Mouse (Mus musculus) urinary bladder, postnatal 10 days (tissue): ENCODE measurements around the gene Nyap1.

ENCODE experiments used
- DNase-seq: peaks from one replicate; pipeline ENCODE4 v3.0.0; 2022; ENCODE audit warnings: low spot score

Gene Nyap1

DNA sequence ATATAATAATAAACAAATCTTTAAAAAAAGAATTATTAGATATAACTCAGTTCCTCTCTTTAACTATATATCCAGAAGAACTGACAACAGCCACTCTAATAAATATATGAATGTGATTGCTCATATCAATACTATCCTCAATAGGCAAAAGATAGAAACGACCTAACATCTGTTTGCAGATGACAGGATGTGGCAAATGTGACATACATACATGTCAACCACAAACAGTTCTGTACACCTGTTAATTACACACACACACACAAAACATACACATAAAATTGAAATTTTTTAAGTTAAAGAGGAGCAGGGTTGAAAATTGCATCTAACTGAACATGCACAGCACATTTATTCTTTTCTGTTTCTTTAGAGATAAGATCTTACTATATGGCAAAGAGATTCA lies 49.5 kb downstream of the Nyap1 start:
- DNase-seq, result no peak

DNA sequence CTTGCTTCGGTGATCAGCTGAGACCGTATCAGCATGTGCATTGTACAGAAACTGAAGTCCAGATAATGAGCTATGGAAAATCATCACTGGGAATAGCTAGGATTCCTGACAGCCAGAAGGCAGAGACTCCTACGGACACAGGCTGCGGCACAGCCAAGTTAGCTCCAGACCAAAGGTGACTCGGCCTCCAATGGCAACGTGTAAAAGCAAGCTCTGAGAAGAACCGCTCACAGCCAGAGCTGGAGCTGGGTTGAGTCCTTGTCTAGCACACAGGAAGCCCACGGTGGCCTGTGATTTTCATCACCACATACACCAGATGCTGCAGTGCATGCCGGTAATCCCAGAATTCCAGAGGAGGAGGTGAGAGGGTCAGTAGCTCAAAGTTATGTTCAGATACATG lies 50.9 kb downstream of the Nyap1 start:
- no peak for DNase-seq

DNA sequence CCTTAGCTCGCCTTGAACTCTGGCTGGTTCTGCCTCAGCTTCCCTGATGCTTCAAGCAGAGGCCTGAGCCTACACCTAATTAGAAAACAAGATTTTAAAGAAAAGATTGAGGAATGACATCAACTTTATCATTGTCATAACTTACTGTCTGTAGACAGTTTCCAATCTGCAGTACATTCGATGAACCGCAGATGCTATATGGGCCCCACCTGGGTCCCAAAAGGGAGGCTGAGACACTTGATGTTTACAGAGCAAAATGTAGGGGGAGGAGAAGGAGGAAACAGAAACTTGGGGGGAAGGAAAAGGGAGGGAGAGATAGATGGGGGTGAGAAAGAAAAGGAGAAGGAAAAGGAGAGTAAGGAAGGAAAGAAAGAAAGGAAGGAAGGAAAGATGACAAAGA lies 51.4 kb downstream of the Nyap1 start:
- DNase-seq, result no peak

DNA sequence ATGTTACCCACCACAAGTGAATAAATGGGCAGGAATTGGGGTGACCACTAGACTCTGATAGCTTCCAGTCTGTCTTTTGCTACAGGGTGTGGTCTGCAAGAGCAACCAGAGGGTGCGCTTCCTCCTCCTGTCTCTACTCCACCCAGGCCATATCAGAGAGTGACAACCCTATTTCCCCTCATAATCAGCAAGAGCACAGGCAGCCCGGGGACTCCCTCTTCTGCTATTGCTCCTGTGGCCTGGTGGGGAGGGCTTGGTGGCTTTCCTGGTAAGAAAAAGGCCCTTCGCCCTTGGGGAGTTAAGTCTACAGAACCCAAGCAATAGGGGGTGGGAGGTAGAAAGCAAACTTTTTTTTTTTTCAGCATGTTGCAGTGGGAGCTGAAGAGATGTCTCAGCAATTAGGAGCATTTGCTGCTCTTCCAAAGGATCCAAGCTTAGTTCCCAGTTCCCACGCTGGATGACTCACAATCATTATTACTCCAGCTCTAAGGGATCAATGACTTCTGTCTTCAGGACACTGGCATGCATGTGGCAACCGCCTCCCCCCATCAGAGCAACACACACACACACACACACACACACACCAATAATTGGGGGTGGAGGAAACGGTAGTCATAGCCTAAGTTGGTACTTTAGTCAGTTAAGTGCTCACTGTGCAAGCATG lies 55.1 kb downstream of the Nyap1 start:
- no peak for DNase-seq

DNA sequence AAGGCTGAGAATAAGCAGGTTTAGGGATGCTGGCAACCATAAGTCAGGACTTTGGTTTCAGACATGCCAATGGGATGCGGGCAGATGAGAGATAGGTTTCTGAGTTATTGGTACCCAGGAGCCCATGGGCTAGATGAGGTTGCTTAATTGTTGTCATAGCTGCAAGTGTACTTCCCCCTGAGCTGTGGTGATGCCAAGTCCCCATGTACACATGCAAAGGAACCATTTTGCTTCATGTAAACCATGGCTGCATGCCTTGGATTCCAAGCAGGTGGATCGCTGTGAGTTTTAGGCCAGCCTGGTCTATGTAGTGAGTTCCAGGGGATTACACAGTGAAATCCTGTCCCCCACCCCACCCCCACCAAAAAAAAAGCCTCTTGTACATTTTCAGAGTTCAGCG lies 55.8 kb downstream of the Nyap1 start:
- no peak for DNase-seq

DNA sequence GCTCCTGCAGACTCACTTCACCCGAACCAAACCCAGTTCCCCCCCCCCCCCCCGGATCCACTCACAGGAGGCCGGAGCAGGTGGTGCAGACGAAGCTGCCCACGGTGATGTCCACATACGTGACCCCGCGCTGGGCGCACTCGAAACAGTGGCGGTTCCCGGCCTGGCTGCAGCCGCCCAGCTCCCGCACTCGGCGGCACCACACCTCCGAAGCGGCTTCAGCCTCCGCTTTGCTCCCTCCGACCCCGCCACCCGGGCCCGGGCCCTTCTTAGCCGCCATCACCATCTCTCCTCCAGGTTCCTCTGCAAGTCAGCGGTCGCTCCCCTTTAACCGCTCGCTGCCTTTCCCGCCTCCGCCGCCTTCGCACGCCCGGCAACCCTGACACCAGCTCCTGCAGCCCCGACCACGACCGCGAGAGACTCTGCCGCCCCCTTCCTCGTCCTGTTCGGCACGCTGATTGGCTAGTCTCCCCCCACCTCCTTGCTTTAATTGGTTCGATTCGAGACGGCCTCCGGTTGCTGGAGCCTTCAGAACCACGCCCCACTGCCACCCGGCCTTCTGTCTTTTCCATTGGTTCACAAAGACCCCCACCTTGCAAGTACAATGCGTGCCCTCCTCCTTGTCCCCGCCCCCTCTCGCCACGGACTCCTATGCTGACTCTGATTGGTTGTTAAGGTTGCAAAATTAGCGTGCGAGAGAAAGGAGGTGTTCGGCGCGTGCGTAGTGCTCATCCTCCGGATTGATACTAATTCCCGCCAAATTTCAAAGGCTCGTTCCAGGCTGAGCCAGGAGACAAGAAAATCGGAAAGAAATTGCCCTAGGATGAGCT lies 56.9 kb downstream of the Nyap1 start, which contains the start of gene Agfg2:
Gene Agfg2, minus strand, starts transcription at position 433 of the 830 bp plus-strand sequence.
- peak; percentile 92 for DNase-seq

DNA sequence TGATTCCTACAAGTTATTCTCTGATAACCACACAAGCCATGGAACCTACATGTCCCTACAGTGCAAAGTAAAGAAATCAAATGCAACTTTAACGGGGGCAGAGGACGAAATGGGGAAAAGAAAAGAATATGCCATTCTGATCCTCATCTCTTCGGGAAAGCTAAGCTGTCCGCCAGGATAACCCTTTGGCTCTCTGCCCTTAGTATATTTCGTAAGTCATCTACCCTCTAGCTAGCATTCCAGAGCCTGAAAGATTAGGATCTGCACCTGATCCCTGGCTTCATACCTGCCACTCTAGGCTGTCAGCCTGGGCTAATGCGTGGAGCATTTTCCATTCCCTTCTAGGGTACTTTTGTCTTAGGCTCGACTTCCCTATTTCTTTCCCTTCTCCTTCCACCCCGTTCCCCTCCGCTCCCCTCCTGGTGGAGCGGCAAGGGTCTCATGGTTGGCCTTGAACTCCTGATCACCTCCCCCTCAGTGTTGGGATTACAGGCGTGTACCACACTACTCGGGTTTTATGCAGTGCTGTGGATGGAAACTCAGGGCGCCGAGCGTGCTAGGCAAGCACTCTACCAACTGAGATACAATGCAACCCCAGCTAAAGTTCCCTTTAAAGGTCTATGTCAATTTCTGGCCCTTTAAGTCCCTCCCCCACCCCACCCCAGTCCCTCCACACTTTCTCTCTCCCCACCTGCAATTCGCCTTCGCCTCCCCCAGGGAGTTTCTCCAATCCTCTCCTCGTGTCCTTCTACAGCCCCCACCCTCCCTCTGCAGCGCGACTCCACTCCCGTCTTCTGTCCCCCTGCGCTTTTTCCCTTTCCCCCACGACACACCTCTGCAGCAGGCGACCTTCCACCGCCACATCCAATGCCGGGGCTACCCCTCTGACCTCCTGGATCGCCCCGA lies 57.8 kb downstream of the Nyap1 start:
- DNase-seq, result no peak

DNA sequence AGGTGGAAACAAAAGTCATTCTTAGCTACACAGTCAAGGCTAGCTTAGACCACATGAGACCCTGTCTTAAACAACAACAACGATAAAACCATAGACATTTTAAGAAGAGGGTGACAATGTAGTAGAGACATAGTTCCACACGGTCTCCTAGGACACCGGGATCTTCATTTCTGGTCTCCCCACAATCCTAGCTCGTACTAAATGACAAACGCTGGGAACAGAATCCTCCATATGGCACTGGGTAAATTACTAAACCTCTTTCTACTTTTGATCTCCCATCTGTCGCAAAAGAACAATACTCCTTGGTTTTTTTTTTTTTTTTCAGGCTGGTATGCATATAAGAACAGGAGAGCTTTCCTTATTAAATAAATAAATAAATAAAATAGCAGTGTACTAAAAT lies 58.9 kb downstream of the Nyap1 start:
- no peak for DNase-seq
